Mouse (Mus musculus): ENCODE measurements at regions not wholly inside any gene's neighbourhood (a gene's known extent, or its start where the extent isn't known, plus 50 kb on each side); places are given as distances from the start of the nearest gene placed in this dataset.

DNA sequence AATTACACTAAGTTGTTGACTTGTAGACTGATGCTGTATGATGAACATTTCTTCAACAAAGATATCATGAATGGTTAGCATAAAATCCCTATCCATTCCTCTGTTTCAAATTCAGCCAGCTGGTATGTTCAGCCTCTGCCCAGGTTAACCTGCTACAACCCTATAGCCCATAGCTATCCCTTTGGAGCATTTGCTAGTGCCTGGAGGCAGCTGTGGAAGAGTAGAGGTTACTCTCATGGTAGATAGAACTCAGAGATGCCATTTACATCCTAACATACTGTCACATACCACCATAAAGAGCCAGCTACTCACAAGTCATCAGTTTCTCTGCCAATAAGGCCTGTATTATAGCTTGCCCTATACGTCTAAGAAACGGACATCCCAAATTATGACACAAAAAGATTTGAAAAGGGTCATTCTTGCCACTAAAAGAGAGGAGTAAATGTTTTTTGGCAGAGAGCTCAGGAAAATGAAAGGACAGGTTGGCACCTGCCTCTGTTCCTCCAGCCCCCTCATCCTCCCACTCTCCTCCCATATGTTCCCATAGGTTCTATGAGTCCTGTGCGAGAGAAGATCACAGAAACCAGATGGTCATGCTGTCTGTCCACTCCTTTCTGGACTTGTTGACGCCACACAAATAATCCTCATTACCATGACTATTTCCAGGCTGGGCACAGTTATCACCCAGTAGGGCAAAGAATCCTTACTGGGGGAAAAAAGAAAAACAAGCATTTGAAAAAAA is 156.5 kb upstream of the Ngly1 start:
- no peak for ATAC-seq

- no peak for ATAC-seq
Measured at GRCm38 (mm10) chr14:16093133-16093505, 156.0 kb upstream of the Ngly1 start.

DNA sequence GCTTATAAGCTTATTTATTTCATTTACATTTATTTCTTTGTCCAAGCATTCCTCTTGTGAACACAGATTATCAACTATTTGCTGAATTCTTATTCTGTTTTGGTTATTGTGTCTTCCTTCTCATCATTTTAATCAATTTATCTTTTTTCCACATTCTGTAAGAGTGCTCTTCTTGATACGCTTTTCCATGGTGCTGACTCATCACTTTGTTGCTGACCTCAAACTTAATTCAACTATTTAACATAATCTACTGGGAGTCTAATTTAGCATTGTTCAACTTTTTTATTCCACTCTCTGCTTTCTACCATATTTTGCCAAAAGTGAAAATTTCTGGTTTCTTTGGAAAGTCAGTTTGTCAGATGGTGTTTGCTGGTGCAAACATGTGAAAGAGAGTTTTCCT is 139.7 kb upstream of the Ngly1 start:
- ATAC-seq: no peak

DNA sequence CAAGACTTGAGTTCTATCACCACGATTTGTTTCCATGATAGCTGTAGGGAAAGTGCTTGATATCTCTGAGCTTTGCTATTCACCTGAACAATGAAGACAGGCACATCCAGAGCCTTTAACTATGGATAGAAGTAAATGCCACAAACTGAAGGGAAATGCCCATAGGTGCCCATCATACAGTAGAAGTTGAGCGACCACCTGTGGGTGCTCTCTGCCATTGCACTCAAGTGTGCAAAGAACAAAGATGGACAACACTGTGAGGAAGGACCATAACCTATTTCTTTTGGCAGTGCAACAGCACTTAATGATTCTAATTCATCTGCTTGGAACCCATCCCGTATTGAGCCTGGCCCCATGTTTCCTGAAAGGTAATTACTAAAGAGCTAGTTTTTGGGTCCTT is 116.4 kb upstream of the Ngly1 start:
- ATAC-seq: no peak

- ATAC-seq: no peak
Measured at GRCm38 (mm10) chr14:16133410-16133809, 115.7 kb upstream of the Ngly1 start.

GRCm38 (mm10) chr14:16136187-16136586 is 112.9 kb upstream of the Ngly1 start:
- peak; percentile 49 for ATAC-seq

DNA sequence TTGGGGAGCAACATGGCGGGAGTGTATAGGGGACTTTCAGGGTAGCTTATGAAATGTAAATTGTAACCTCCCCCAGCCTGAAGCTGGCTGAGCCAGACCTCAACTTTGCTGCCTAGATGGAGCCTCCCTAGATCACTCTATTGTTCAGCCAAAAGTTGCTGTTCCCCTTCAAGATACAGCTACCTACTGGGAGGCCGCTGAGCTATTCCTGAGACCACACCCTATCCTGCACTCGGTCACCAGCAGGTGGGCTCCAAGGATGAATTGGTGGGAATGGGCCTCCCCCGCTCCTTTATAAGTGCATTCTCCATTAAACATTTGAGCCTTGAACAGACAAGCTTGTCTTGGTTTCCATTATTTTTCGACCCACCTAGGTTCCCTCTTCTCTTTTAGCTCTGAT is 104.8 kb upstream of the Ngly1 start:
- no peak for ATAC-seq

GRCm38 (mm10) chr14:16146811-16147210 is 102.3 kb upstream of the Ngly1 start:
- ATAC-seq: no peak

DNA sequence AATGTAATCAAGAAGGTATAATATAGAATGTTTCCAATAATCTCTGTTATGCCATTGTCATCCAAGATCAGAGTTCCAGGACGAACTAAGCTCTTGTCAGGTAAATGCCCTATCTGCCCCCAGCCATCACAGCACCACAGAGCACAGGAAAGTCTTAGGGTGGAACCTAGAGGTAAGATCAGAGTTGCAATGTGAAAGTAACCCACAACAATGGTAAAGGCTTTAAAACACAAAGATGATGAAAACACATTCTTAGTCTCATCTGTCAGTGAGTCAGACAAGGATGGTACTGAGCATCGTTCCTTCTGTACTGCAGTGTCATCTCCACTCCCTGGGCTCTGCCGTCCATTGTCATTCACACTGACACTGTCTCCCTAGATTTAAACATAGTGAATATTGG is 97.3 kb upstream of the Ngly1 start:
- ATAC-seq: no peak

DNA sequence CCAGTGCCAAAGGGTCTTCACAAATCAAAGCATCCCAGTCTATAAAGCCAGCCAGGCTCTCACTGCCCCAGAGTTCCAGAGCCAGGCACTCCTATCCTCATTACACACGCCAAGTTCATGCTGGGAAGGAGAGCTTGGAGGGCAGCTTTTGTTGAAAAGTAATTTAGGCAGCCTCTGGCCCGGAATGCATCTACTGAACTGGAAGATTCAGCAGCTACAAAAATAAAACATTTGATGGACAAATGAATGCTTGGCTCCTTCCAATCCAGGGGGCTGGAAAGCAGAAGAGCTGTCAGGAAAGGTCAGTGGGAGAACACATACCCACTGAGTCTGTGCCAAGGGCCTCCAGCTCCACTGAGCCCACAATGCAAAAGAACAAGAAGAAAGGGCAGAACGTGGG is 96.4 kb upstream of the Ngly1 start:
- ATAC-seq: no peak

- ATAC-seq: peak; percentile 65
Measured at GRCm38 (mm10) chr14:16155106-16155505, 94.0 kb upstream of the Ngly1 start.

DNA sequence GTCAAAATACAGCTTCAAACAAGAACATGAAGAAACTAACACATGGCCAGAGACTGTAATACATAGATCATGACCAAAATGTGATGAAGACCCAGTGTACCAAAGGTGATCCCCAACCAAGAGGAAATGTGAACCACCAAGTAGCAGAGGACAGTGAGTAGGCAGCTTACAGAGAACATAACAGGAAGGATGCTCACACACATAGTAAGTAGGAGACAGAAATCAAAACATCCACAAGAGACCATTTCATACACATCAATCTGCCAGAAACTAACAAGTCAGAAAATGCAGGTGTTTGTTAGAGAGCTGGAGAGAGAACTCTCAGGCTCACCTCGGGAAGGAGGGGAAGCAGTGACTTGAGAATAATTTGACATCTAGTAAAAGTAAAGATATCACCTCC is 78.9 kb upstream of the Ngly1 start:
- ATAC-seq: peak; percentile 53

DNA sequence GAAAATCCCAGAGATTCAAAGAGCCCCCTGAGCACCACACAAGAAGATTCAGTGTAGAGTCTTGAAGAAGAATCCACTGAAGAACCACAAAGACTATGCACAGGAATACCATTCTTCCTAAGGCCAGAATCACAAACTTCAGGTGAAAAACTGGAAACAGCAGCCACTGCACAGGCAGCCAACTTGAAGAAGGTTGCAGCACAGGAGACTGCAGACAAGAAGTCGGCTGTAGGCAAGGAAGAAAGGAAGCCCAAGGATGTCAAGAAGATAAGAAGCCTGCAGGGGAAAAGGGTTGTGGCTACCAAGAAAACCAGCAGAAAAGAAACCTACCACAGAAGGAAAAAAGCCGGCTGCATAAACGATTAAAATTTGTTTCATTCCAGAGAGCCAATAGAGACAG is 76.8 kb upstream of the Ngly1 start:
- no peak for ATAC-seq

GRCm38 (mm10) chr14:16173292-16173691 is 75.8 kb upstream of the Ngly1 start:
- peak; percentile 93 for ATAC-seq

- no peak for ATAC-seq
Measured at GRCm38 (mm10) chr14:16178227-16178626, 70.9 kb upstream of the Ngly1 start.

- ATAC-seq: peak; percentile 57
Measured at GRCm38 (mm10) chr14:16181822-16182221, 67.3 kb upstream of the Ngly1 start.

DNA sequence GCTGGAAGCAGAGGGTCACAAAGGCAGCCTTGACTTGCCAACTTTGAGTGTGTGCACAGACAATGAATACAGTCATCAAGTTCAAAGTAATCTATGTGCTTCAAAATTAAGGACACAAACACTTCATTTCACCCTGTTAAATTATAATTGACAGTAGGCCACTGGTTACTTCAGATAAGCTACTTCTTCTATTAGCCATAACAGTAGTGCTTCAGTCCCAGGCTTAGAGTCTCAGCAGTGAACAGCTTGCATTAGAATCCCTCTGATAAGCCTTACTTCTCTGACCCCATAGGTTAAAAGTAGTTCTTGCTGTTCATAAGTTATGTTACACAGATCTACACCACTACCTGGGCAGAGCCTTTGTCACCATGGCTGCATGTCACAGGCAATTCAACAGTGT is 63.8 kb upstream of the Ngly1 start:
- no peak for ATAC-seq

All from inflammation-experienced regulatory T-cells, adult 6 months (primary cell).